Mouse (Mus musculus) hindbrain, embryonic 16.5 days (tissue): ENCODE results near the gene Gata2. TPM values are rescaled to one million over a fixed set of nuclear protein-coding genes. Genes with fewer than 3 reads are reported as not detected.

ENCODE experiments used
- ATAC-seq: fragments of 200-750 bp; cut with Nextera tagmentation; 2 replicates; pipeline ENCODE4 v1.8.0; 2017; ENCODE audit warnings: moderate TSS enrichment, moderate library complexity
- H3K27ac ChIP-seq: fragments of 300-500 bp; sonication (generic); 2 replicates; pipeline ENCODE4 v1.5.1; 2014; ENCODE audit warnings: low read depth, mild to moderate bottlenecking, control low read depth, low read length, moderate library complexity
- H3K27me3 ChIP-seq: fragments of 300-500 bp; sonication (generic); replicated peaks from 2 replicates; pipeline ENCODE4 v1.6.1; 2014; ENCODE audit warnings: low read length; ENCODE audit not compliant: control insufficient read depth, insufficient read depth
- H3K36me3 ChIP-seq: fragments of 300-500 bp; sonication (generic); 2 replicates; pipeline ENCODE4 v1.6.1; 2014; ENCODE audit warnings: mild to moderate bottlenecking, low read length, moderate library complexity, mixed read lengths; ENCODE audit not compliant: control insufficient read depth, insufficient read depth
- H3K4me1 ChIP-seq: fragments of 300-500 bp; sonication (generic); 2 replicates; pipeline ENCODE4 v1.6.1; 2014; ENCODE audit warnings: low read depth, low read length; ENCODE audit not compliant: control insufficient read depth, insufficient read depth
- H3K4me2 ChIP-seq: fragments of 300-500 bp; sonication (generic); 2 replicates; pipeline ENCODE4 v1.6.1; 2014; ENCODE audit warnings: mild to moderate bottlenecking, low read length, control low read depth, moderate library complexity
- H3K4me3 ChIP-seq: fragments of 300-500 bp; sonication (generic); 2 replicates; pipeline ENCODE4 v1.5.1; 2014; ENCODE audit warnings: mild to moderate bottlenecking, low read length, control low read depth, moderate library complexity
- H3K9ac ChIP-seq: fragments of 300-500 bp; sonication (generic); 2 replicates; pipeline ENCODE4 v1.6.1; 2014; ENCODE audit warnings: low read depth, mild to moderate bottlenecking, control low read depth, low read length, moderate library complexity
- H3K9me3 ChIP-seq: fragments of 300-500 bp; sonication (generic); 2 replicates; pipeline ENCODE4 v1.6.1; 2014; ENCODE audit warnings: mild to moderate bottlenecking, low read length, moderate library complexity; ENCODE audit not compliant: control insufficient read depth
- WGBS: fragments of 180-500 bp; shearing (Covaris S2); extraction: QIAGEN DNeasy Blood & Tissue Kit; methylation state at CpG from one replicate; pipeline ENCODE4 v1.1.7; 2014; 5-methylcytosine and 5-hydroxymethylcytosine counted together
- polyA plus RNA-seq: library from polyadenylated mRNA; unstranded; fragments of >200 nt; fragmentation: Nextera tagmentation; extraction: Ambion mirVana; gene quantifications from 2 replicates; pipeline ENCODE4 v1.2.1, GENCODE M21; 2015

The Gata2 gene
- polyA plus RNA-seq, 1 experiment from 2014 or later = 14.1 TPM

DNA sequence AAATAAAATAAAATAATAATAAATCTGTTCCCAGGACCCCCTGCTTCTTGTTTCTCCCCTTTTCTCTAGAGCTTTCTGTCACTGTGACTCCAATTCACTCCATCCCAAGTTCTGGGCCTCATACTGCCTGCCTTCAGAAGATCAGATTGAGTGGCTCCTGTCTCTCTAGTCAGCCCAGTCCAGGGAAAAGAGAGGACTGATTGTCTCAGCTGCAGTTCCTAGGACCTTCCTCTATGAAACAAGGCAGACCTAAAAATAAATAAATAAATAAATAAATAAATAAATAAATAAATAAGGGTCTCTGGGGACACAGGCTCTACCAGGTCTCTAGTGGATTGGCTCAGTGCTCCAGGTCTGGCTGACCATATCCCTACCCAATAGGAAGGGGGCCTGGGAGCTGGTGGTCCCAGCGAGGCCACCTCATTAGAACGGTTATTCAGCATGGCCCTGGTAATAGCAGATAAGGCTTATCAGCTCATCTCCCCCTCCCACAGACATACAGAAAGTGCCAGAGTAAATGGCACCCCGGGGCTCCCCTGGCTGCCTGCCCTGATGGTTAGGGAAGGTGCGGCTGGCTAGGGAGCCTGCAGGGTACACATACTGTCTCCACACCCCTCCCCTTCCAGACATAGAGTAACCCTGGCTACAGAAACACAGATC is 2.1 kb upstream of the Gata2 start:
- H3K4me3 ChIP-seq = no peak overlapping the region
- no peaks in the 10 kb centered on the region for H3K9me3 ChIP-seq
- no peak for ATAC-seq
- H3K27ac ChIP-seq = no peak overlapping the region
- no peaks in the 10 kb centered on the region for H3K36me3 ChIP-seq
- H3K9ac ChIP-seq = no peak overlapping the region
- H3K4me2 ChIP-seq = no peak overlapping the region
- WGBS = 11% methylated on average over 4 of the region's 4 CpGs
- peaks cover 73% of the 10 kb centered on the region for H3K27me3 ChIP-seq
- peaks cover 18% of the 10 kb centered on the region for H3K4me1 ChIP-seq

DNA sequence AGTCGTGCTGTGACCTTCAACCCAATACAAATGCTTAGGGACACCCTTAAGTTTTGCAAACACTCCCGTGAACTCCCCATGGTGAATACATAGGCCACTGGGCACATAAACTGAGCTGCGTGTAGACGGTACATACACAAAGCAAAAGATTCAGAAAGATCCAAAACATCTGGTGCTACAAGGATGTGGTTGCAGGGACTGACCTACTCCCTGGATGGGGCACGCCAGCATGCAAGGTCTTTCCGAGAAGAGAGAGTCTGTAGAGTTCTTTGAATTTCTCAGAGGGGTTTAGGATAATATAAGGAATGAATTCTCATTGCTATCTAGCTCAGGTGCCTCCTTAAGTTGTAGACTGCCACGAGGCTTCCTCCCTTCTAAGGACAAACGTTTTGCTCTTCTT is 935 bp upstream of the Gata2 start:
- H3K27me3 ChIP-seq = peaks cover 76% of the 10 kb centered on the region
- no peak for ATAC-seq
- 19% methylated on average over 8 of the region's 8 CpGs for WGBS
- H3K4me3 ChIP-seq = no peak overlapping the region
- no peak overlapping the region for H3K9ac ChIP-seq
- H3K36me3 ChIP-seq = no peaks in the 10 kb centered on the region
- no peaks in the 10 kb centered on the region for H3K9me3 ChIP-seq
- no peak overlapping the region for H3K4me2 ChIP-seq
- H3K27ac ChIP-seq = no peak overlapping the region
- peaks cover 28% of the 10 kb centered on the region for H3K4me1 ChIP-seq

DNA sequence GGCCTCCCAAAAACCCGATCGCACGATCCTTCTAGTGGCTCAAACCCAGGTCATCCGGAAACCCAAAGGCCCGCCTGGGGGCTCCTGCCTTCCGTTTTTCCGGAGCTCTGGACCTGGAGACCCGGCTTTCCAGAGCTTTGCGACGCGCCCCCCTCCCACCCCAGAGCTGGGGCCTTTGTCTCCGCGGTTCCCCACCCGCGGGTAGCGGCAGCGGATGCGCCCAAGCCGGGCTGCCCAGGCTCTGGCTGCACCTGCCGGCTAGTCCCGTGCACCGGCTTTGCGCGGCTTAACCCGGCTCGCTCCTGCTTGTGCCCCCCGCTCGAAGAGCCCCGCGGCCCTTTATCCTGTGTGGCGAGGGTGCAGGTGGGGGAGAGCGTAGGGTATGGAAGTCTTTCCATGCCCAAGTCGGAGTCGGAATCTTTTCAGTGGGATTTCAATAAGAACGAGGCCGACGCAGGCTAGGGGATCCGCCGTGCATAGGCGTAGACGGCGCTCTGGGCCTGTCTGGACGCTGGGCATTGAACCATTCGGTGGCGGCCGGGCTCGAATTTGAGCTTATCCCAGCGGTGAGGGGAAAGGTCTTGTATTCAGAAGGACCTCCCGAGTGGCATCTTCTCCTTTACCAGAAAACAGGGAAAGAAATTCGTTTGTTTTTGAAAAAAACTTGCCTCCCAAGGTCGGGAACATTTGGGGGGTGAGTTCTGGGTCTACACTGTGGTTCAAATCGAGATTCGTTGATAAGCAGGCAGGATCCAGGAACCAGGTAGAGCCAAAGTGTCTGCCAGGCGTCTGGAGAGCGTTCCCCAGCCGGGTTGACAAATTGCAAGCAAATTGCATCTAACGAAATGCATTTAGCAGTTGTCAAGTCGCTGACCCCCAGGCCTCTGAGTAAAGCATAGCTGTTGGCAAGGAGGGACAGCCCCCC is 624 bp downstream of the Gata2 start:
- ATAC-seq = no peak
- Histone ChIP-seq H3K27me3 (peaks cover 81% of the 10 kb centered on the region), H3K4me2 (peak overlapping the region; percentile 54), H3K36me3 (no peaks in the 10 kb centered on the region), H3K27ac (no peak overlapping the region), H3K4me1 (peaks cover 34% of the 10 kb centered on the region), H3K4me3 (peak overlapping the region; percentile 36), H3K9ac (peak overlapping the region; percentile 51), H3K9me3 (no peaks in the 10 kb centered on the region)
- 2% methylated on average over 54 of the region's 58 CpGs for WGBS

DNA sequence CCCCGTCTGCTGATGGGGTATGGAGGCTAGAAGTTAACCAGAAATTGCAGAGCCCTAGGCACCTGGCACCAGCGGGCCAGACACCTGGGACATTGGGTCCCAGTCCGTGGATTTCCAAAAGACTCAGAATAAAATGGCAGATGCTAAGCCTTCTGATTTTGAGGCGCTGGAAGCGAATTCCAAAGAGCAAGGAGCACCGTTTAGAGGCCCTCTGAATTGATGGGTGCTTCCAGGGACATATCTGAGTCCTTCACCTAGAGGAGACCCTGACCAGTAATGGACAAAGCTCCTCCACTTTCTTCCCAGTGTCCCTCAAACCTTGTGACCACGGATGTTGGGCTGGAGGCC is 1.3 kb downstream of the Gata2 start:
- no peak overlapping the region for H3K9ac ChIP-seq
- no peak overlapping the region; the same call in 1 of the 2 replicates for H3K4me3 ChIP-seq
- ATAC-seq = no peak
- H3K36me3 ChIP-seq = no peaks in the 10 kb centered on the region
- no peaks in the 10 kb centered on the region for H3K9me3 ChIP-seq
- H3K27ac ChIP-seq = no peak overlapping the region
- no peak overlapping the region for H3K4me2 ChIP-seq
- H3K4me1 ChIP-seq = peaks cover 34% of the 10 kb centered on the region
- H3K27me3 ChIP-seq = peaks cover 83% of the 10 kb centered on the region
- WGBS = 8% methylated on average over 7 of the region's 7 CpGs

DNA sequence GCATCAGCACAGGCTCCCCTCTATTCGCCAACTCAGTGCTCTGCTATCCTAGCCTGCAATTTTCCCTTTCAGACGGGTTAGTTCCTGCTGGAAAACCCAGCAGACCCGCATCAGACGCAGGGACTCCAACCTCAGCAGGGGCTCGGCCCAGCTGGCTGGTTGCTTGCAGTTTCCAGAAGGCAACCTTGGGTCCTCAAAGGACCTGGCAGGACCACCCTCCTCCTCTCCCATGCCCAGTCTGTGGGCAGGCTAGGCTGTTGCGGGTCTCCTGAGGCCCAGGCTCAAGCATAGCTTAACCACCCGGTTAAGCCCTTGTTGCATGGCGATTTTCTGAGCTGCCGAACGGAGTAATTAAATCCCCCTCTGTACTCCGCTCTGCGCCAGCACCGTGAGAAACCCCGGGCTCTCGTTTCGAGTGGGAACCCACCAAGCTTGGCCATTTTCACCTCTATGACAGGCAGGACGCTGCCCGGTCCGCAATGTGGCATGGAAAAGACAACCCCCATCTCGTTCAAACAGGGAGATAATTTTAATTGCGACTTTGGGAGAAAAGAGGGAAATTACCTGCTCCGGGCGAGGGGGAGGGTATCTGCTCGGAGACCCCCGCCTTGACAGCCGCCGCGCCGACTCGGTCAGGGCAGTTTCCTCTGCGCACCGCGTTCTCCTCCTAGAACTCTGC is 2.5 kb downstream of the Gata2 start:
- no peak for ATAC-seq
- no peaks in the 10 kb centered on the region for H3K9me3 ChIP-seq
- H3K27ac ChIP-seq = no peak overlapping the region
- peaks cover 27% of the 10 kb centered on the region for H3K4me1 ChIP-seq
- H3K4me3 ChIP-seq = peak overlapping the region; percentile 38
- H3K36me3 ChIP-seq = no peaks in the 10 kb centered on the region
- WGBS = 3% methylated on average over 33 of the region's 33 CpGs
- H3K27me3 ChIP-seq = peaks cover 82% of the 10 kb centered on the region
- H3K9ac ChIP-seq = no peak overlapping the region
- peak overlapping the region; percentile 55 for H3K4me2 ChIP-seq

DNA sequence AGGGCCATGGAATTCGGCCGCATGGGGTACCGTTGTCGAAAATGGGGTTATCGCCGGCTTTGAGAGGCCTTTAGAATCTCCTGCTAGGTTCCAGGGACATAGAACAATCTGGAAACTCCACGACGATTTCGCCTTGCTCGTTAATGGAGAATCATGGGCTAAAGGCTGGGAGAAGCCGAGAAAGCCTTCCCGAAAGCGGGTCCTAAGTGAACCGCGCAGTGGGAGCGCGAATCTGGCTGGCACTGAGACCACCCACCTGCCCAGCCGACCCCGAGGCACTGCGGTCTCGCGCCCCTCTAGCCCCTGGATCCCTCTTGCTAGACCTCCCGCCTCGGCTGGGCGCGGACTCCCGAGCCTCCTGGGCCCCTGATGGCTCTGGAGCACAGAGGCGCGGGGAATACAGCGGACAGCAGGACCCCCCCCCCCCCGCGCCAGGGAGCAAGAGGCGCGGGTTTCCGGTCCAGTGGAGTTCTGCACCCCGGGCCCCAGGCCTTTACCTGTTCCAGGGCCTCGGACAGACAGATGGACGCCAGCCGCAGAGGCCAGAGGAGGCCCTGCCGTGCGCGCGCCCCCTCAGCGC is 3.1 kb downstream of the Gata2 start:
- Histone ChIP-seq H3K36me3 (no peaks in the 10 kb centered on the region), H3K27me3 (peaks cover 82% of the 10 kb centered on the region), H3K4me1 (peaks cover 27% of the 10 kb centered on the region), H3K9ac (peak overlapping the region; percentile 47), H3K4me3 (peak overlapping the region; percentile 38), H3K9me3 (no peaks in the 10 kb centered on the region), H3K27ac (no peak overlapping the region), H3K4me2 (peak overlapping the region; percentile 55)
- WGBS = under 1% methylated on average over 36 of the region's 44 CpGs
- no peak for ATAC-seq

DNA sequence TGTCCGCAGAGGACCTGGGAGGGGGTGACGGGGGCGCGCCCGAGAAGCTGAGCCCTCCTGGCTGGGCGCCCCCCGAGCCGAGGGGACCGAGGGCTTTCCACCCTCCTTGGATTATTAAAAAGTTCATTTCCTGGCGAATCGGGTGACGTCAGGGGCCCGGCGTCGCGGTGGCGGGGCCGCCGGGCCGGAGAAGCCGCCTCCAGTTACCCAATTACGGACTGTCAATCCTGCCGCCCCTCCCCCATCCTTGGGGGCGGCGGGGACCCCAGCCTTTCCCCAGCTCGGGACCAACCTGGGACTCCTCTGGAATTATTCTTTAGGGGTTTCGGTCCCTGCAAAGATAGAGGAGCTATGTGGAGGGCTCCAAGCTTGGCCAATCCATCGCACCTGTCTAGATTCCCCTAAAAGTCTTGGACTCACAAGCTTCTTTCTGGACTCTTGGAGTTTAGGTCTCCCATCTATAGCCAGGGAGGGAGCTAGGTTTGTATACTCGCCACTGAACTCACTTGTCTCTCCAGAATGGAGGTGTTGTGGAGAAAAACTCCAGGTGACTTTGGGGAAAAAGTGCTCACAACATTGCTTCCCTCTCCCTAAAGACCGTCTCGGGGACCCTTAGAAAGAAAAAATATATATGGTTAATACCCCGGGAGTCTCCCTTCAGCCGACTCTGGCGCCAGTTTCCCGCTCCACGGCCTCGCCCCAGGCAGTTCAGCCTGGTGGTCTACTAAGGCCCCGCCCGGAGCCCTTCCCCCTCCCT is 3.8 kb downstream of the Gata2 start:
- Histone ChIP-seq H3K9me3 (no peaks in the 10 kb centered on the region), H3K27ac (no peak overlapping the region), H3K4me1 (peaks cover 27% of the 10 kb centered on the region), H3K27me3 (peaks cover 79% of the 10 kb centered on the region), H3K9ac (peak overlapping the region; percentile 47), H3K4me3 (peak overlapping the region; percentile 38), H3K4me2 (peak overlapping the region; percentile 55), H3K36me3 (no peaks in the 10 kb centered on the region)
- WGBS = 1% methylated on average over 38 of the region's 39 CpGs
- no peak for ATAC-seq

DNA sequence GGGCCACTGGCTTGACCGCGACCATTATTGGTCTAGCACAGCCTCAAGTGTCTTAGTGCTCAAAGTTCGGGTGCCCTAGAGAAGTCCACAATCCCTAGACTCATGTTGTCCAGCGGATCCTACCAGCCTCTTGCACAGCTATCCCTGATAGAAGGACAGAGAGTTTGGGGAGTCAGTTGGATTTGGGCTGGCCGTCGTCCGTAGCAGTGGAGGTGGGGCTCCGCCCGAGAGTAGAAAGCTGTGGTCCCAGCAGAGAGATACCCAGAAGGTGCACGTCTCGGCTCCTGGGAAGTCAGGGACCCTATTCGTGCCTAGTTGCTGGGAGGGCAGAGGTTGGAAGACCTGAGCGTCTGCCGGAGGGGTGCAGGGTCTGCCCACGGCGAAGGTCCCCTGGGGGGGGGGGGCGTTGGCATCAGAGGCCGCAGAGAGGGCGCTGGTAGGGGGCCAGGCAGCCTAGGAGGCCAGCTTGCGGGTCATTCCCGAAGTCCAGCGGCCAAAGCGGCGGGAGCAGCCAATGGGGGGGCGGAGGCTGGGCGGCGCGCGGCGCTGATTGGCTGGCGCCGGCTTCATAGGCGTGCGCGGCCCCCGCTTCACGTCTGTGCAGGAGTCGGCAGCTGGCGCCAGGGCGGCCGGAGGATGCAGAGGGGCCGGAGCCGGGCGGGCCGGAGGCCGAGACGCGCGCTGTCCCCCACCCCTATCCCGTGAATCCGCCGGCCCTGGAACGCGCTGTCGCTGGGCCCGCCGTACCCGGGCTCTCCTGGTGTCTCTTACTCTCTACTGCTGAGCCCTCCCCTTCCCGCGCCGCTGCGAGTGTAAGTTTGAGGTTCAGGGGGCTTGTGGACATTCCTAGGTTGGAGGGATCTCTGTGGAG is 4.6 kb downstream of the Gata2 start:
- H3K4me2 ChIP-seq = peak overlapping the region; percentile 55
- no peaks in the 10 kb centered on the region for H3K36me3 ChIP-seq
- H3K4me1 ChIP-seq = peaks cover 27% of the 10 kb centered on the region
- peak; percentile 71 for ATAC-seq
- no peak overlapping the region; the same call in 1 of the 2 replicates for H3K9ac ChIP-seq
- H3K4me3 ChIP-seq = peak overlapping the region; percentile 30
- WGBS = under 1% methylated on average over 51 of the region's 62 CpGs
- H3K27ac ChIP-seq = no peak overlapping the region
- H3K27me3 ChIP-seq = peaks cover 72% of the 10 kb centered on the region
- no peaks in the 10 kb centered on the region for H3K9me3 ChIP-seq
